Mouse (Mus musculus): ENCODE measurements around the gene Zfp568.

DNA sequence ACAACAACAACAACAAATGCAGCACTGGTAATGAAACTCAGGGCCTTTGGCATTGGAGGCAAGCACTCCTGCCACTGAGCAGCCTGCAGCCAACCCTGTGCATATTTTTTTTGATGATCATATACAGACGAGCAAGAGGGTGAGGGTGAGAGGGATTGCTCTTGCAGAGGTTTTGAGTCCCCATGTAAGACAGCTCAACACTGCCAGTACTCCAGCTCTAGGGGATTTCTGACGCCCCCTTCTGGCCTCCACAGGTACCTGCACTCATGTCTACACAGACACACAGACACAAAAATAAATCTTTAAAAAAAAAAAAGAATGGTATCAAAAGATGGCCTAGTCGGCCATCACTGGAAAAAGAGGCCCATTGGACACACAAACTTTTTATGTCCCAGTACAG, 24.8 kb upstream of the Zfp568 start:
- TF ChIP-seq POLR2A (IDR thresholded peaks at IDR 0.05; ENCODE audit: control insufficient read depth, low read depth, low read length) (no peak), CTCF (IDR thresholded peaks at IDR 0.05; ENCODE audit: control insufficient read depth, insufficient read depth, insufficient replicate concordance, low read depth, low read length) (0 out of 2 replicates have a peak, but pooled peaks have one; percentile 12)

All from testis, adult 2 months (tissue).